Mouse (Mus musculus) MEL (cell line): ENCODE measurements around the gene Shmt2.

ENCODE experiments used
- BHLHE40 ChIP-seq: IDR thresholded peaks from 2 replicates; pipeline ENCODE4 v1.6.1; 2012; ENCODE audit warnings: low read depth, mild to moderate bottlenecking, inconsistent platforms, low read length, improper control_type of control experiment, borderline replicate concordance
- CHD2 ChIP-seq: IDR thresholded peaks from 2 replicates; pipeline ENCODE4 v1.6.1; 2011; ENCODE audit warnings: low read length, improper control_type of control experiment
- CTCF ChIP-seq, 3 experiments: IDR thresholded peaks in 2 of 3; conservative IDR thresholded peaks in 1 of 3; 2 replicates each; pipeline ENCODE4 v1.5.1; 2011 to 2012; ENCODE audit warnings: low read length in 3 of 3, low read depth in 2 of 3, mild to moderate bottlenecking in 2 of 3, improper control_type of control experiment in 1 of 3, inconsistent platforms in 1 of 3, mixed read lengths in 1 of 3, moderate library complexity in 1 of 3; ENCODE audit not compliant: control insufficient read depth in 1 of 3, insufficient read depth in 1 of 3, poor library complexity in 1 of 3, severe bottlenecking in 1 of 3
- E2F4 ChIP-seq: IDR thresholded peaks from 2 replicates; pipeline ENCODE4 v1.6.1; 2011; ENCODE audit warnings: low read depth, low read length, improper control_type of control experiment, borderline replicate concordance
- EP300 ChIP-seq, 2 experiments: IDR thresholded peaks; 2 replicates each; pipeline ENCODE4 v1.6.1; 2011; ENCODE audit warnings: improper control_type of control experiment in 2 of 2, low read length in 2 of 2, low read depth in 1 of 2, mild to moderate bottlenecking in 1 of 2
- GABPA ChIP-seq: IDR thresholded peaks from 2 replicates; pipeline ENCODE4 v1.6.1; 2012; ENCODE audit warnings: low read depth, mild to moderate bottlenecking, inconsistent platforms, low read length, improper control_type of control experiment, moderate library complexity
- MAFK ChIP-seq: IDR thresholded peaks from 2 replicates; pipeline ENCODE4 v1.6.1; 2011; ENCODE audit warnings: low read depth, mild to moderate bottlenecking, low read length, improper control_type of control experiment, borderline replicate concordance
- MAZ ChIP-seq: IDR thresholded peaks from 2 replicates; pipeline ENCODE4 v1.6.1; 2012; ENCODE audit warnings: low read depth, mild to moderate bottlenecking, inconsistent platforms, low read length, improper control_type of control experiment
- NRF1 ChIP-seq: IDR thresholded peaks from 2 replicates; pipeline ENCODE4 v1.6.1; 2014; ENCODE audit warnings: low read depth, mild to moderate bottlenecking, inconsistent platforms, low read length, improper control_type of control experiment, moderate library complexity; ENCODE audit not compliant: poor library complexity, insufficient read depth, severe bottlenecking
- POLR2A ChIP-seq, 2 experiments: IDR thresholded peaks; 2 replicates each; pipeline ENCODE4 v1.6.1; 2011 to 2012; ENCODE audit warnings: low read length in 2 of 2, mild to moderate bottlenecking in 2 of 2, control low read depth in 1 of 2, improper control_type of control experiment in 1 of 2, low read depth in 1 of 2, moderate library complexity in 1 of 2; ENCODE audit not compliant: control insufficient read depth in 1 of 2, insufficient read depth in 1 of 2, poor library complexity in 1 of 2
- TCF12 ChIP-seq: IDR thresholded peaks from 2 replicates; pipeline ENCODE4 v1.6.1; 2014; ENCODE audit warnings: low read depth, mild to moderate bottlenecking, inconsistent platforms, low read length, improper control_type of control experiment, moderate library complexity
- ZC3H11A ChIP-seq: IDR thresholded peaks from 2 replicates; pipeline ENCODE4 v1.6.1; 2012; ENCODE audit warnings: low read depth, mild to moderate bottlenecking, inconsistent platforms, low read length, improper control_type of control experiment
- ZNF384 ChIP-seq: IDR thresholded peaks from 2 replicates; pipeline ENCODE4 v1.6.1; 2012; ENCODE audit warnings: low read depth, mild to moderate bottlenecking, inconsistent platforms, low read length, improper control_type of control experiment

DNA sequence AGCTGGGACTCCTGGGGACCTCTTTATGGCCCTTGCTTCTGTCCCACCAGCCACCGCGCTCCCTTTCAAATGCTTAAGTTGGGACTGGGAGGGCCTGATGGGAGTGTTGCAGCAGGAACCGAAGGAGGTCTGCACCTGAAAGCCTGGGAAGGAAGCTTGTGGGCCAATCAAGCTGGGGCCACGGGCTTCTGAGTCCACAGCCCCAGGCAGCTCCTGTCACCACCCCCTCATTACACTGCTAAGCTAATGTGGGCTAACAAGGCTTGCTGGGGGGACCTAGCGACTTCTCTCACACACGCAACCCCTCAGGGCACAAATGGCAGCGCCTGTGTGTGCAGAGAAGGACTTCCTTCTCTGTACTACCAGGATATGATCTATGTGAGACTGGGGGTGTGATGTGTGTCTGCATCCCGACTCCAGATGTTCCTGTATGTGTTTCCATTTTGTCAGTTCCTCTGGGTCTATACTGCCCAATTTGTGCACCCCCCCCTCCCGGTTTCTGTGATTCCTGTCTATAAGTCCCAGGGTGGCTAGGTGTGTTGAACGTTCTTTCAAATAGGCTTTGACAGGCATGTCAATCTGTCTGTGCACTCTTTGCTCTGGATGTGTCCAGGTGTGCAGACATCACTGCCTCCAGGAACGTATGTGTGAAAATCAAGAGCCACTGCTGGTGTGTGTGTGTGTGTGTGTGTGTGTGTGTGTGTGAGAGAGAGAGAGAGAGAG is 11.2 kb downstream of the Shmt2 start:
- no peak for TF ChIP-seq POLR2A (IDR thresholded peaks at IDR 0.05; ENCODE audit: control insufficient read depth in 1 of 2, insufficient read depth in 1 of 2, low read depth in 1 of 2, low read length in 2 of 2, poor library complexity in 1 of 2)
- TF ChIP-seq MAZ: no peak
- TF ChIP-seq EP300 (IDR thresholded peaks at IDR 0.05; ENCODE audit: low read depth in 1 of 2, low read length in 2 of 2): no peak
- no peak for TF ChIP-seq BHLHE40
- no peak for TF ChIP-seq TCF12
- no peak for TF ChIP-seq MAFK
- no peak for TF ChIP-seq CHD2
- no peak for TF ChIP-seq E2F4
- no peak for TF ChIP-seq NRF1
- no peak for TF ChIP-seq CTCF (IDR thresholded peaks at IDR 0.05 in 2 of 3, conservative IDR thresholded peaks at IDR 0.05 in 1 of 3; ENCODE audit: control insufficient read depth in 1 of 3, insufficient read depth in 1 of 3, low read depth in 2 of 3, low read length in 3 of 3, poor library complexity in 1 of 3, severe bottlenecking in 1 of 3)
- TF ChIP-seq GABPA: no peak
- TF ChIP-seq ZNF384: no peak
- TF ChIP-seq ZC3H11A: no peak
